Mouse (Mus musculus) bone marrow, adult 2 months (tissue): ENCODE data around the gene Sox14.

Experiments used
- CTCF ChIP-seq: fragments of 200-500 bp; IDR thresholded peaks from 2 replicates; pipeline ENCODE4 v1.5.1; 2011; ENCODE audit warnings: low read length, control low read depth; ENCODE audit not compliant: control insufficient read depth, insufficient read depth
- POLR2A ChIP-seq: fragments of 200-500 bp; IDR thresholded peaks from 2 replicates; pipeline ENCODE4 v1.6.1; 2011; ENCODE audit warnings: low read depth, mild to moderate bottlenecking, control low read depth, low read length, borderline replicate concordance; ENCODE audit not compliant: control insufficient read depth

DNA sequence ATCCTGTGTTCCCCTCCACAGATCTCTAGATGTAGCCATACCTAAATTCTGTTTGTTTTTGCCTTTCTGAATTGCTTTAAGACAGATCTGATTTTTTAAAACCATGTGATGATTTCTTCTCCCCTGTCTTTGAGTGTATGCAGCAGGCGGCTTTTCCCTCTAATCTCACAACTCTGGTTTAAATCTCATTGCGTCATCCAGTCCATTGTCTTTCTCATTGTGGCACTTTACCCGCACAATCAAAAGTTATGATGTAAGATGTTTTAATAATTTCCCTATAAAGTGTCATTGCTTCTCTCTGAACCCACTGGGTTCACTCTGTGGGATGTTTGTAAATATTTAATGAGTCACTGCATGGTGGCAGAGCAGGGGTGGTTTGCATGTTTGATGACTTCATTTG lies 36.6 kb downstream of the Sox14 start:
- TF ChIP-seq POLR2A (no peak), CTCF (no peak)
